Mouse (Mus musculus): ENCODE results near the gene Pcdh7. TPM values are rescaled to one million over a fixed set of nuclear protein-coding genes. Genes with fewer than 3 reads are reported as not detected.

Pcdh7 gene
- polyA plus RNA-seq, 1 experiment from 2014 or later, result 23.7 TPM

- Histone ChIP-seq H3K27ac (replicated peaks; ENCODE audit: low read depth, low read length) (no peak overlapping the region), H3K9ac (replicated peaks; ENCODE audit: low read length) (no peak overlapping the region), H3K36me3 (ENCODE audit: control insufficient read depth, insufficient read depth, low read length) (no peaks in the 10 kb centered on the region), H3K27me3 (ENCODE audit: control insufficient read depth, insufficient read depth, low read length) (no peaks in the 10 kb centered on the region), H3K9me3 (ENCODE audit: control insufficient read depth, low read length) (no peaks in the 10 kb centered on the region), H3K4me3 (replicated peaks; ENCODE audit: low read depth, low read length) (no peak overlapping the region), H3K4me1 (ENCODE audit: control insufficient read depth, insufficient read depth, low read length) (no peaks in the 10 kb centered on the region), H3K4me2 (ENCODE audit: low read length) (no peak overlapping the region)
- WGBS, result 80% methylated on average over 1 of the region's 1 CpGs
- DNase-seq (no peak), ATAC-seq (ENCODE audit: low FRiP score, low TSS enrichment) (no peak)
Observed at GRCm38 (mm10) chr5:57870727-57871126, 153.0 kb downstream of the Pcdh7 start.

GRCm38 (mm10) chr5:57884982-57885381 lies 167.2 kb downstream of the Pcdh7 start:
- Histone ChIP-seq H3K27me3 (ENCODE audit: control insufficient read depth, insufficient read depth, low read length) (no peaks in the 10 kb centered on the region), H3K9ac (replicated peaks; ENCODE audit: low read length) (no peak overlapping the region), H3K4me1 (ENCODE audit: control insufficient read depth, insufficient read depth, low read length) (no peaks in the 10 kb centered on the region), H3K9me3 (ENCODE audit: control insufficient read depth, low read length) (no peaks in the 10 kb centered on the region), H3K27ac (replicated peaks; ENCODE audit: low read depth, low read length) (no peak overlapping the region), H3K4me2 (ENCODE audit: low read length) (no peak overlapping the region), H3K36me3 (ENCODE audit: control insufficient read depth, insufficient read depth, low read length) (no peaks in the 10 kb centered on the region), H3K4me3 (replicated peaks; ENCODE audit: low read depth, low read length) (no peak overlapping the region)
- ATAC-seq (ENCODE audit: low FRiP score, low TSS enrichment) (no peak), DNase-seq (no peak)

- H3K27me3 ChIP-seq (ENCODE audit: control insufficient read depth, insufficient read depth, low read length), result no peaks in the 10 kb centered on the region
- DNase-seq, result no peak
- no peaks in the 10 kb centered on the region for H3K4me1 ChIP-seq (ENCODE audit: control insufficient read depth, insufficient read depth, low read length)
- WGBS, result 77% methylated on average over 7 of the region's 7 CpGs
- no peak overlapping the region for H3K9ac ChIP-seq (replicated peaks; ENCODE audit: low read length)
- no peak overlapping the region for H3K27ac ChIP-seq (replicated peaks; ENCODE audit: low read depth, low read length)
- H3K36me3 ChIP-seq (ENCODE audit: control insufficient read depth, insufficient read depth, low read length), result no peaks in the 10 kb centered on the region
- no peaks in the 10 kb centered on the region for H3K9me3 ChIP-seq (ENCODE audit: control insufficient read depth, low read length)
- ATAC-seq (ENCODE audit: low FRiP score, low TSS enrichment), result no peak
- H3K4me2 ChIP-seq (ENCODE audit: low read length), result no peak overlapping the region
- no peak overlapping the region for H3K4me3 ChIP-seq (replicated peaks; ENCODE audit: low read depth, low read length)
Observed at GRCm38 (mm10) chr5:57899018-57899614, 181.3 kb downstream of the Pcdh7 start.

- H3K27me3 ChIP-seq (ENCODE audit: control insufficient read depth, insufficient read depth, low read length), result no peaks in the 10 kb centered on the region
- DNase-seq (no peak), ATAC-seq (ENCODE audit: low FRiP score, low TSS enrichment) (no peak)
- no peak overlapping the region for H3K4me2 ChIP-seq (ENCODE audit: low read length)
- no peak overlapping the region for H3K9ac ChIP-seq (replicated peaks; ENCODE audit: low read length)
- H3K9me3 ChIP-seq (ENCODE audit: control insufficient read depth, low read length), result no peaks in the 10 kb centered on the region
- no peak overlapping the region for H3K4me3 ChIP-seq (replicated peaks; ENCODE audit: low read depth, low read length)
- H3K4me1 ChIP-seq (ENCODE audit: control insufficient read depth, insufficient read depth, low read length), result no peaks in the 10 kb centered on the region
- no peaks in the 10 kb centered on the region for H3K36me3 ChIP-seq (ENCODE audit: control insufficient read depth, insufficient read depth, low read length)
- H3K27ac ChIP-seq (replicated peaks; ENCODE audit: low read depth, low read length), result no peak overlapping the region
- WGBS, result 64% methylated on average over 4 of the region's 4 CpGs
Observed at GRCm38 (mm10) chr5:57907218-57907617, 189.5 kb downstream of the Pcdh7 start.

- H3K4me3 ChIP-seq (replicated peaks; ENCODE audit: low read depth, low read length), result no peak overlapping the region
- no peaks in the 10 kb centered on the region for H3K27me3 ChIP-seq (ENCODE audit: control insufficient read depth, insufficient read depth, low read length)
- no peak for ATAC-seq (ENCODE audit: low FRiP score, low TSS enrichment)
- DNase-seq, result no peak
- 85% methylated on average over 5 of the region's 5 CpGs for WGBS
- no peak overlapping the region for H3K9ac ChIP-seq (replicated peaks; ENCODE audit: low read length)
- no peaks in the 10 kb centered on the region for H3K9me3 ChIP-seq (ENCODE audit: control insufficient read depth, low read length)
- no peaks in the 10 kb centered on the region for H3K36me3 ChIP-seq (ENCODE audit: control insufficient read depth, insufficient read depth, low read length)
- H3K27ac ChIP-seq (replicated peaks; ENCODE audit: low read depth, low read length), result no peak overlapping the region
- H3K4me1 ChIP-seq (ENCODE audit: control insufficient read depth, insufficient read depth, low read length), result no peaks in the 10 kb centered on the region
- H3K4me2 ChIP-seq (ENCODE audit: low read length), result no peak overlapping the region
Observed at GRCm38 (mm10) chr5:57921140-57921539, 203.4 kb downstream of the Pcdh7 start.

GRCm38 (mm10) chr5:57931331-57931730 lies 213.6 kb downstream of the Pcdh7 start:
- no peak for DNase-seq
- no peak for ATAC-seq (ENCODE audit: low FRiP score, low TSS enrichment)
- Histone ChIP-seq H3K4me3 (replicated peaks; ENCODE audit: low read depth, low read length) (no peak overlapping the region), H3K36me3 (ENCODE audit: control insufficient read depth, insufficient read depth, low read length) (no peaks in the 10 kb centered on the region), H3K9me3 (ENCODE audit: control insufficient read depth, low read length) (no peaks in the 10 kb centered on the region), H3K4me1 (ENCODE audit: control insufficient read depth, insufficient read depth, low read length) (no peaks in the 10 kb centered on the region), H3K9ac (replicated peaks; ENCODE audit: low read length) (no peak overlapping the region), H3K4me2 (ENCODE audit: low read length) (no peak overlapping the region), H3K27ac (replicated peaks; ENCODE audit: low read depth, low read length) (no peak overlapping the region), H3K27me3 (ENCODE audit: control insufficient read depth, insufficient read depth, low read length) (no peaks in the 10 kb centered on the region)
- whole genome bisulfite sequencing, result 86% methylated on average over 5 of the region's 5 CpGs

- H3K4me3 ChIP-seq (replicated peaks; ENCODE audit: low read depth, low read length), result no peak overlapping the region
- H3K9ac ChIP-seq (replicated peaks; ENCODE audit: low read length), result no peak overlapping the region
- H3K4me2 ChIP-seq (ENCODE audit: low read length), result no peak overlapping the region
- no peaks in the 10 kb centered on the region for H3K36me3 ChIP-seq (ENCODE audit: control insufficient read depth, insufficient read depth, low read length)
- H3K27ac ChIP-seq (replicated peaks; ENCODE audit: low read depth, low read length), result no peak overlapping the region
- no peaks in the 10 kb centered on the region for H3K4me1 ChIP-seq (ENCODE audit: control insufficient read depth, insufficient read depth, low read length)
- 93% methylated on average over 5 of the region's 5 CpGs for WGBS
- H3K27me3 ChIP-seq (ENCODE audit: control insufficient read depth, insufficient read depth, low read length), result no peaks in the 10 kb centered on the region
- H3K9me3 ChIP-seq (ENCODE audit: control insufficient read depth, low read length), result no peaks in the 10 kb centered on the region
- ATAC-seq (ENCODE audit: low FRiP score, low TSS enrichment) (no peak), DNase-seq (no peak)
Observed at GRCm38 (mm10) chr5:57931738-57932137, 214.0 kb downstream of the Pcdh7 start.

GRCm38 (mm10) chr5:57934666-57935065 lies 216.9 kb downstream of the Pcdh7 start:
- H3K27me3 ChIP-seq (ENCODE audit: control insufficient read depth, insufficient read depth, low read length), result no peaks in the 10 kb centered on the region
- no peaks in the 10 kb centered on the region for H3K36me3 ChIP-seq (ENCODE audit: control insufficient read depth, insufficient read depth, low read length)
- ATAC-seq (ENCODE audit: low FRiP score, low TSS enrichment) (no peak), DNase-seq (no peak)
- H3K4me2 ChIP-seq (ENCODE audit: low read length), result no peak overlapping the region
- 94% methylated on average over 2 of the region's 2 CpGs for WGBS
- no peaks in the 10 kb centered on the region for H3K9me3 ChIP-seq (ENCODE audit: control insufficient read depth, low read length)
- H3K4me1 ChIP-seq (ENCODE audit: control insufficient read depth, insufficient read depth, low read length), result no peaks in the 10 kb centered on the region
- no peak overlapping the region for H3K9ac ChIP-seq (replicated peaks; ENCODE audit: low read length)
- H3K27ac ChIP-seq (replicated peaks; ENCODE audit: low read depth, low read length), result no peak overlapping the region
- H3K4me3 ChIP-seq (replicated peaks; ENCODE audit: low read depth, low read length), result no peak overlapping the region

- no peak overlapping the region for H3K4me3 ChIP-seq (replicated peaks; ENCODE audit: low read depth, low read length)
- WGBS, result 80% methylated on average over 3 of the region's 3 CpGs
- H3K9me3 ChIP-seq (ENCODE audit: control insufficient read depth, low read length), result no peaks in the 10 kb centered on the region
- no peak for ATAC-seq (ENCODE audit: low FRiP score, low TSS enrichment)
- no peak overlapping the region for H3K9ac ChIP-seq (replicated peaks; ENCODE audit: low read length)
- H3K36me3 ChIP-seq (ENCODE audit: control insufficient read depth, insufficient read depth, low read length), result no peaks in the 10 kb centered on the region
- H3K27ac ChIP-seq (replicated peaks; ENCODE audit: low read depth, low read length), result no peak overlapping the region
- no peaks in the 10 kb centered on the region for H3K4me1 ChIP-seq (ENCODE audit: control insufficient read depth, insufficient read depth, low read length)
- no peak for DNase-seq
- no peak overlapping the region for H3K4me2 ChIP-seq (ENCODE audit: low read length)
- H3K27me3 ChIP-seq (ENCODE audit: control insufficient read depth, insufficient read depth, low read length), result no peaks in the 10 kb centered on the region
Observed at GRCm38 (mm10) chr5:57940457-57940856, 222.7 kb downstream of the Pcdh7 start.
